Mouse (Mus musculus): ENCODE results near the gene Prl2b1. TPM values are rescaled to one million over a fixed set of nuclear protein-coding genes. Genes with fewer than 3 reads are reported as not detected.

Prl2b1 gene
- polyA plus RNA-seq, 1 experiment from 2014 or later, result not detected

- H3K9me3 ChIP-seq (ENCODE audit: control insufficient read depth), result no peaks in the 10 kb centered on the region
- ATAC-seq, result no peak
- H3K9ac ChIP-seq (ENCODE audit: low read depth, low read length), result no peak overlapping the region
- H3K27me3 ChIP-seq (replicated peaks; ENCODE audit: control insufficient read depth, insufficient read depth, low read length), result no peaks in the 10 kb centered on the region
- H3K4me1 ChIP-seq (replicated peaks; ENCODE audit: control insufficient read depth, insufficient read depth, low read length), result no peaks in the 10 kb centered on the region
- H3K4me2 ChIP-seq (replicated peaks; ENCODE audit: low read depth), result no peak overlapping the region
- H3K36me3 ChIP-seq (ENCODE audit: control insufficient read depth, insufficient read depth), result no peaks in the 10 kb centered on the region
- no peak overlapping the region for H3K4me3 ChIP-seq (ENCODE audit: low read depth, low read length)
- WGBS, result 52% methylated on average over 3 of the region's 3 CpGs
- H3K27ac ChIP-seq (ENCODE audit: low read depth, low read length), result no peak overlapping the region
- TF ChIP-seq CTCF (IDR thresholded peaks at IDR 0.05; ENCODE audit: low read depth), result no peak
These were observed 47.8 kb downstream of the Prl2b1 start for GRCm38 (mm10) chr13:27342733-27343275.

DNA sequence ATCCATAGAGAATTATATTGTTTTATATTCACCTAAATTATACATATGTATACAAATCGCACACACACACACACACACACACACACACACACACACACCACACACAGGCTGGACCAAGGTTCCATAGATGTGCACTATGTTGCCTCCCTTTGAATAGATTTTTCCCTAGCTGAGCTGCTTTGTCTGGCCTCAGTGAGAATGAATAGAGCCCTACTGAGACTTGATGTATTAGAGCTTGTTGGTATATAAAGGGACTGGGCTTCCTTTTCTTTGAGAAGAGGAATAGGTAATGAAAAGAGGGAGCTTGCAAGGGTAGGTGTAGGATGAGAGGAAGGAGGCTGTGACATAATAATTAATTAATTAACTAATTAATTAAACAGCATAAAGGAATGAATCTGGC is 55.7 kb downstream of the Prl2b1 start:
- no peaks in the 10 kb centered on the region for H3K9me3 ChIP-seq (ENCODE audit: control insufficient read depth)
- no peak overlapping the region for H3K4me2 ChIP-seq (replicated peaks; ENCODE audit: low read depth)
- H3K4me3 ChIP-seq (ENCODE audit: low read depth, low read length), result no peak overlapping the region
- no peak for ATAC-seq
- no peak overlapping the region for H3K27ac ChIP-seq (ENCODE audit: low read depth, low read length)
- H3K9ac ChIP-seq (ENCODE audit: low read depth, low read length), result no peak overlapping the region
- H3K4me1 ChIP-seq (replicated peaks; ENCODE audit: control insufficient read depth, insufficient read depth, low read length), result no peaks in the 10 kb centered on the region
- WGBS, result 86% methylated on average over 1 of the region's 1 CpGs
- no peaks in the 10 kb centered on the region for H3K27me3 ChIP-seq (replicated peaks; ENCODE audit: control insufficient read depth, insufficient read depth, low read length)
- H3K36me3 ChIP-seq (ENCODE audit: control insufficient read depth, insufficient read depth), result no peaks in the 10 kb centered on the region
- TF ChIP-seq CTCF (IDR thresholded peaks at IDR 0.05; ENCODE audit: low read depth), result no peak

Other genes with a start within 250 kb of the Prl2b1 start
- not detected in 2 replicates for gene Prl3d3, start 234.1 kb downstream of the Prl2b1 start, polyA plus RNA-seq (2015; fragmentation: Nextera tagmentation; extraction: Ambion mirVana)
- gene Prl3c1, start 194.2 kb downstream of the Prl2b1 start, polyA plus RNA-seq (2015; fragmentation: Nextera tagmentation; extraction: Ambion mirVana), result not detected in 2 replicates
- not detected in 2 replicates for gene Prl3b1, start 149.0 kb downstream of the Prl2b1 start, polyA plus RNA-seq (2015; fragmentation: Nextera tagmentation; extraction: Ambion mirVana)
- gene Prl3a1, start 131.4 kb downstream of the Prl2b1 start, polyA plus RNA-seq (2015; fragmentation: Nextera tagmentation; extraction: Ambion mirVana), result not detected in 2 replicates
- gene Prl6a1, start 78.2 kb downstream of the Prl2b1 start, polyA plus RNA-seq (2015; fragmentation: Nextera tagmentation; extraction: Ambion mirVana), result 1.7 and 1.9 TPM in 2 replicates
- gene Prl8a2, start 45.2 kb downstream of the Prl2b1 start, polyA plus RNA-seq (2015; fragmentation: Nextera tagmentation; extraction: Ambion mirVana), result not detected in 2 replicates
- not detected in 2 replicates for gene Prl8a6, start 47.8 kb upstream of the Prl2b1 start, polyA plus RNA-seq (2015; fragmentation: Nextera tagmentation; extraction: Ambion mirVana)
- not detected in 2 replicates for gene Prl8a8, start 122.4 kb upstream of the Prl2b1 start, polyA plus RNA-seq (2015; fragmentation: Nextera tagmentation; extraction: Ambion mirVana)
- gene Prl8a9, start 173.8 kb upstream of the Prl2b1 start, polyA plus RNA-seq (2015; fragmentation: Nextera tagmentation; extraction: Ambion mirVana), result not detected in 2 replicates
- not detected in 2 replicates for gene Prl8a1, start 191.3 kb upstream of the Prl2b1 start, polyA plus RNA-seq (2015; fragmentation: Nextera tagmentation; extraction: Ambion mirVana)
- not detected in 2 replicates for gene Prl7b1, start 219.7 kb upstream of the Prl2b1 start, polyA plus RNA-seq (2015; fragmentation: Nextera tagmentation; extraction: Ambion mirVana)